In the genomic region with DNA sequence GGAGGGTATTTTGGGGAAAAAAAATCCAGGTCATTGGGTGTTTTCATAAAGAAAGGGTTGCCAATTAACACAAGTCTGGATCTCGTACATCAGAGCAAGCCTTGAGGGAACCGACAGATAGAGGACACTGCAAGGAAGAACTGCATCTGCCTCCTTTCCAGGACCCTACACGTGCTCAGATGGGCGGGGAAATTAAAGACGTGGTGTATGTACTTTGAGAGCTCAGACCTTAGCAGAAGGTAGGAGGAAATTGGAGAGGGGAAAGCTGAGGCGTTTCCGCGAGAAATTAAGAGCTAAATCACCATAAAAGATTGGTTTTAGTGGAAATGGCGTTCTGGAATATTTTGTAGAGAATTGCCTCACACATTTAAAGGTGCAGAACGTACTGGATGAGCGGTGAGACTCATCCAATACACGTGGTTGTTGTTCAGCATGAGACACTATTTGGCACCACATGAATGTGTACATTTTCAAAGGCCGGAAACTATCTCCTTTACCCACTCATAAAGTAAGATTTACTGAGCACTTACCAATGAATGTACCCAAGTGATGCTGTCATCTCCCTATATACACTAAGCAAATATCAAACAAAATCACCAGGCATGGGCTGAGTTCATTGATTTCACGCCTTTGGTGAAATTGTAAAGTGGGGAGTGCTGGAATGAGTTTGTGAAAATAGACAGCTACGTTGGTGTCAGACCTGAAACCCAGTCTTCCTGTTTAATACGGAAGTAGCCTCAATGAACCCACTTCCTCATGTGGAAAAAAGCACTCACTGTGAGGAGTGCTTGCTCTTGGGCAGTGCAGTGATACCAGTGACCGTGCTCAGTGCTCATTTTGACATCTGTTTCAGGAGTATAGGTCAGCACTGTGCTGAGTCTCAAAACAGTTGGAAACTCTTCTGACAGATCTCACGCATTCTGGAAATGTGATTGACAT, we compare ENCODE assay signal across 8 mouse cellular contexts. TPM values are rescaled to one million over a fixed set of nuclear protein-coding genes. Genes with fewer than 3 reads are reported as not detected.
A peak's percentile ranks its signal among the peaks of the same experiment; 100 is the strongest.
DNase-seq lines count a peak whose midpoint lies in the region; ATAC-seq and TF ChIP-seq lines count a peak whose summit lies in the region.

No protein-coding gene starts in this region.

- peak; percentile 47 for ATAC-seq in forebrain, embryonic 15.5 days (replicated peaks)
- ATAC-seq in megakaryocyte progenitor cell, adult 5-6 weeks (replicated peaks; ENCODE audit: poor library complexity) = peak; percentile 69

- peak overlapping the region; percentile 71 for H3K4me2 ChIP-seq in forebrain, embryonic 15.5 days (replicated peaks)

- peak overlapping the region; percentile 93 for H3K27ac ChIP-seq in layer of hippocampus, adult 2 months
- H3K27ac ChIP-seq in forebrain, embryonic 15.5 days (replicated peaks) = peak overlapping the region; percentile 94

- peaks cover 19% of the 10 kb centered on the region for H3K36me3 ChIP-seq in forebrain, embryonic 15.5 days

- 32% methylated on average over 18 of the region's 18 CpGs for WGBS in forebrain, embryonic 15.5 days

- no peak for TF ChIP-seq CTCF in layer of hippocampus, adult 2 months (conservative IDR thresholded peaks at IDR 0.05)

- peak overlapping the region; percentile 80 for H3K4me3 ChIP-seq in layer of hippocampus, adult 2 months
- H3K4me3 ChIP-seq in forebrain, embryonic 15.5 days = peak overlapping the region; percentile 86

- no peaks in the 10 kb centered on the region for H3K27me3 ChIP-seq in forebrain, embryonic 15.5 days

- H3K9me3 ChIP-seq in forebrain, embryonic 15.5 days = no peaks in the 10 kb centered on the region

- H3K9ac ChIP-seq in forebrain, embryonic 15.5 days (replicated peaks) = peak overlapping the region; percentile 92

- H3K4me1 ChIP-seq in forebrain, embryonic 15.5 days = peaks cover 31% of the 10 kb centered on the region

- no peak for DNase-seq in layer of hippocampus, adult 2 months (ENCODE audit: low spot score in 2 of 2)
- DNase-seq in layer of hippocampus, adult 9-10 months (ENCODE audit: low spot score) = no peak
- DNase-seq in R1 (ENCODE audit: low read depth, low spot score) = peak; percentile 46
- DNase-seq in kidney, postnatal 14 days = peak; percentile 23
- DNase-seq in thymus, postnatal 10 days (ENCODE audit: low spot score in 2 of 2) = peak; percentile 18 to 26
- no peak for DNase-seq in urinary bladder, postnatal 10 days (ENCODE audit: low spot score)

RNA-seq across cellular contexts. Expression of a gene that starts 0.9 kb away (rescaled TPM):
- 10 to 100 TPM; 38.4 to 40.8 TPM for total RNA-seq in layer of hippocampus, adult 2 months (2021)
- polyA plus RNA-seq in forebrain, embryonic 15.5 days (2015; fragmentation: Nextera tagmentation; extraction: Ambion mirVana) = 40.0 and 40.4 TPM in 2 replicates
- 36.5 and 40.6 TPM in 2 replicates for total RNA-seq in megakaryocyte progenitor cell, adult 5-6 weeks (2015)
- total RNA-seq in megakaryocyte progenitor cell, adult 5-6 weeks (2017) = 28.4 and 32.2 TPM in 2 replicates

RNA-seq across cellular contexts. Expression of a gene that starts 1.8 kb away (rescaled TPM):
- total RNA-seq in layer of hippocampus, adult 2 months (2021) = 10 to 100 TPM; 51.0 to 55.8 TPM
- polyA plus RNA-seq in forebrain, embryonic 15.5 days (2015; fragmentation: Nextera tagmentation; extraction: Ambion mirVana) = 116 and 117 TPM in 2 replicates
- 138 and 156 TPM in 2 replicates for total RNA-seq in megakaryocyte progenitor cell, adult 5-6 weeks (2015)
- 94.2 and 109 TPM in 2 replicates for total RNA-seq in megakaryocyte progenitor cell, adult 5-6 weeks (2017)

RNA-seq across cellular contexts. Expression of a gene that starts 29.2 kb away (rescaled TPM):
- total RNA-seq in layer of hippocampus, adult 2 months (2021) = 10 to 100 TPM; 10.6 to 14.3 TPM
- 44.3 and 51.1 TPM in 2 replicates for polyA plus RNA-seq in forebrain, embryonic 15.5 days (2015; fragmentation: Nextera tagmentation; extraction: Ambion mirVana)
- 37.2 and 40.1 TPM in 2 replicates for total RNA-seq in megakaryocyte progenitor cell, adult 5-6 weeks (2015)
- total RNA-seq in megakaryocyte progenitor cell, adult 5-6 weeks (2017) = 29.4 and 36.3 TPM in 2 replicates

Comparison
In these comparisons a context has a peak if more than half of its experiments do, and no peak if none do; other contexts are left out.
1. DNase-seq: peak in R1 (single experiment), kidney, postnatal 14 days (single experiment) and thymus, postnatal 10 days (2 of 2); none in layer of hippocampus, adult 2 months (0 of 2), layer of hippocampus, adult 9-10 months (single experiment) and urinary bladder, postnatal 10 days (single experiment).